Mouse (Mus musculus): ENCODE results near the gene Tiam1. TPM values are rescaled to one million over a fixed set of nuclear protein-coding genes. Genes with fewer than 3 reads are reported as not detected.
"Not testable (repeated sequence)": the region's sequence is repeated elsewhere in the genome, so short reads cannot be mapped to it uniquely, and the experiment has no call there.

Tiam1 gene
- polyA plus RNA-seq, 1 experiment from 2014 or later = 30.8 TPM

DNA sequence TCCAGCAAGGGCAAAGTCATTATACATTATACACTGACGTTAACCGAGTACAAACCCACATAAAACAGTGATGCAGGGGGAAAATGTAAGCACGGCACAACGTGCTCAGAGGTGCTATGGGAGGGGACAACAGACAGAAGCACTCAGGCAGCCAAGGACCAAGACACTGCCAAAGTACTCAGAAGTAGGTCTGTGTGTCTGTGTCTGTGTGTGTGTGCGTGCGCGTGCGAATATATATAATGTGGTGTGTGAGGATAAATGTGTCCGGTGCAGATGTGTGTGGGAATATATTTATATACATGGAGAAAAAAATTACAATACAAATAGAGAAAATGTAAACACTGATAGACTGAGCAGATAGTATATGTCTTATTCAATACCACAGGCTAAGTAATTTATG is 50.6 kb downstream of the Tiam1 start:
- Histone ChIP-seq H3K4me3 (no peak overlapping the region), H3K4me2 (no peak overlapping the region), H3K36me3 (replicated peaks) (no peaks in the 10 kb centered on the region), H3K9ac (no peak overlapping the region), H3K4me1 (peaks cover 12% of the 10 kb centered on the region; the same call in 1 of the 2 replicates), H3K27me3 (replicated peaks) (no peaks in the 10 kb centered on the region), H3K9me3 (no peaks in the 10 kb centered on the region), H3K27ac (no peak overlapping the region)
- WGBS = 89% methylated on average over 9 of the region's 9 CpGs
- no peak for ATAC-seq (replicated peaks)

DNA sequence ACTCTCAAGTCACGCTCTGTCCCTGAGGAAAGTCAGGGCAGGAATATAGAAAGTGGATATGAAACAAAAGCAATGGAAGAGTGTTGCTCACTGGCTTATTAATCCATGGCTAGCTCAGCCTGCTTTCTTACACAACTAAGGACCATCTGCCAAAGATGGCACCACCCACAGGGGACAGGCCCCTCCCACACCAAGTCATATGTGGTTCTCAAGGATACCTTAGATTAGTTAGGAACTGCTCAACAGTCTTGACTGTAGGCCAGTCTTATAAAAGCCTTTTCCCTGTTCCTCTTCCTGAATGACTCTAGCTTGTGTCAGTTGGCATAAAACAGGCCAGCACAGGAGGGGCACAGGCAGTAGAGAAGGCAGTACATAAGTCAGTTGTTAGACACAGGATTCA is 51.7 kb downstream of the Tiam1 start:
- H3K9ac ChIP-seq = no peak overlapping the region
- H3K4me2 ChIP-seq = no peak overlapping the region
- peaks cover 12% of the 10 kb centered on the region; the same call in 1 of the 2 replicates for H3K4me1 ChIP-seq
- ATAC-seq (replicated peaks) = no peak
- H3K4me3 ChIP-seq = no peak overlapping the region
- no peaks in the 10 kb centered on the region for H3K36me3 ChIP-seq (replicated peaks)
- WGBS = 92% methylated on average over 1 of the region's 1 CpGs
- no peak overlapping the region for H3K27ac ChIP-seq
- H3K27me3 ChIP-seq (replicated peaks) = no peaks in the 10 kb centered on the region
- no peaks in the 10 kb centered on the region for H3K9me3 ChIP-seq

DNA sequence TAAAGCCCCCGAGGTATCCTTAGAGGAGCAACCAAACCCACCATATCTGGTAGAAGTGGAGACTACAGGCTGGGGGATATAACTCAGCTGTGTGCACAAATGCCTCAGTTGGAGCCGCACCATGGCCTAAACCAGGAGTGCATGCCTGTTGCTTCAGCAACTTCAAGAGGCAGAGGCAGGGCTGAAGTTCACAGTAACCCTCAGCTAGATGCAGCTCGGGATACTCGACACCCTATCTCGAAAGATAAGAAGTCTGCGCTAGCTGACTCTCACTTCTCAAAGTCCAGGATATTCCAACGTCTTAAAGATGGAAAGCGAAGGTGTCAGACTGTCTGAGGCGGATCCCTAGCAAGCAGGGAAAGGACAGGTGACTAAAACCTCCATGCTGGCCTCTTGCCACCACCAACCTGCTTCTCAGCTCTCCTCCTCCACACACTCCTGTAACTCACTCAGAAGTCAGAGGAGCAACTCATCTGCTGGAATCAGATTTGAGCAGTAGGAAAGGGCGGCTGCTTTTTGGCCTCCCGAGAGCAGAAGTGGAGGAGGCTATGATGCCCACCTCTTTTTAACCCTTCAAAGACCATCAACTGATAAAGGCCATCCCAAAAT is 52.4 kb downstream of the Tiam1 start:
- Histone ChIP-seq H3K9ac (no peak overlapping the region), H3K9me3 (no peaks in the 10 kb centered on the region), H3K4me3 (no peak overlapping the region), H3K4me1 (peaks cover 12% of the 10 kb centered on the region; the same call in 1 of the 2 replicates), H3K4me2 (no peak overlapping the region), H3K36me3 (replicated peaks) (no peaks in the 10 kb centered on the region), H3K27me3 (replicated peaks) (no peaks in the 10 kb centered on the region), H3K27ac (no peak overlapping the region)
- WGBS = 90% methylated on average over 11 of the region's 11 CpGs
- ATAC-seq (replicated peaks) = no peak

DNA sequence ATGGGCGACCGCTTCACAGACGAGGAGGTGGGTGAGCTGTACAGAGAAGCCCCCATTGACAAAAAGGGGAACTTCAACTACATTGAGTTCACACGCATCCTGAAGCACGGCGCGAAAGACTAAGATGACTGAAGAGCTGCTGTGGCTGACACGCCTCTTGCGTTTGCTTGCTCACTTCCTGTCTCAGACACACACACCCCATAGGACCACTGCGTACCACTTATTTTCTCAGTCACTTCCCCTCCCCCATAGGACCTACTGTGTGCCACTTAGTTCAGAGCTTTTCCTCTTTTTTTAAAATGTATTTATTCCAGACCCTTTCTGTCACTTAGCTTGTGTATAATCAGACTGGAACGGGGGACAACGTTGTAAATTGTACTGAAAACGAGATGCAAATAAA is 53.2 kb downstream of the Tiam1 start:
- ATAC-seq (replicated peaks) = no peak
- no peaks in the 10 kb centered on the region for H3K9me3 ChIP-seq
- no peaks in the 10 kb centered on the region for H3K36me3 ChIP-seq (replicated peaks)
- no peak overlapping the region for H3K9ac ChIP-seq
- no peak overlapping the region for H3K4me3 ChIP-seq
- 95% methylated on average over 13 of the region's 13 CpGs for WGBS
- H3K4me2 ChIP-seq = no peak overlapping the region
- peaks cover 8% of the 10 kb centered on the region; the same call in 1 of the 2 replicates for H3K4me1 ChIP-seq
- no peak overlapping the region for H3K27ac ChIP-seq
- H3K27me3 ChIP-seq (replicated peaks) = no peaks in the 10 kb centered on the region

DNA sequence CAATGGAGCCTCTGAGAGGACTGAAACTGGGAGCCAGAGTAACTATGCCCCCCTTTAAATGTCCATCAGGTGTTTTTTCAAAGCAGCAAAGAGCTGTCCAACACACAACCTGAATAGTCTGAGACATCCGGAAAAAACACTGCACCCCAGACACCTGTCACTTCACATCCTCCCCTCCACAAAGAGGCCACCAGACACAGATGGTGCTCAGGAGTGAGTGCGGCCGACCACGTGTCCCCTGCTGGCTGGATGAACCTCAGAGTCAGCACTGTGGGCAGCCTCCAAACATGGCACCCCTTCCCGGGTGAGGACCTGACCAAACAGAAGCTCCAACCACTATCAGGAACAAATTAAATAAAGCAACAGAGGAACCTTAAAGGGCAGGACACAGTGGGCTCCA is 56.3 kb downstream of the Tiam1 start:
- 83% methylated on average over 5 of the region's 5 CpGs for WGBS
- ATAC-seq (replicated peaks) = no peak

DNA sequence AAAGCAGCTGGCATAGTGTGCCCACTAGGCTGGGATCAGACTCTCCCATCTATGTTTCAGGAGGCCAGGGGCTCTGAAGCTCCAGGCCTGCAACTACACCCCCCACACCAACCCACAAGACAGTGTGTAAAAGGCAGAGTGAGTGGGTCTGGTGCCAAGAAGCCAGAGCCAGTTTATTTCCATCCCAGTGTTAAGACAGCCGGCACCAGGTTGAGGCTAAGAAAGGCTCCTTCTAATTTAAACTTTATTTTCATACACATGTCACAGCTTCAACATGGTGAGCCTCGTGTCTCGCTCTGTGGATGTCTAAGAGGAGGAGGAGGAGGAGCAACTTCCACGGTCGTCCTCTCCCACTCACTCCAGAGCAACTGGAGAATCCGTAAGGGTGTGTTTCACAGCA is 57.5 kb downstream of the Tiam1 start:
- Histone ChIP-seq H3K27ac (no peak overlapping the region), H3K4me3 (no peak overlapping the region), H3K27me3 (replicated peaks) (no peaks in the 10 kb centered on the region), H3K36me3 (replicated peaks) (no peaks in the 10 kb centered on the region), H3K4me1 (no peaks in the 10 kb centered on the region; the same call in 1 of the 2 replicates), H3K4me2 (no peak overlapping the region), H3K9ac (no peak overlapping the region), H3K9me3 (no peaks in the 10 kb centered on the region)
- ATAC-seq (replicated peaks) = no peak
- WGBS = 87% methylated on average over 6 of the region's 6 CpGs

More for the DNA sequence above, 56.3 kb downstream of the Tiam1 start:
- no peaks in the 10 kb centered on the region for H3K36me3 ChIP-seq (replicated peaks)
- H3K4me3 ChIP-seq = no peak overlapping the region
- H3K27me3 ChIP-seq (replicated peaks) = no peaks in the 10 kb centered on the region
- no peak overlapping the region for H3K4me2 ChIP-seq
- H3K9me3 ChIP-seq = no peaks in the 10 kb centered on the region
- no peaks in the 10 kb centered on the region; the same call in 1 of the 2 replicates for H3K4me1 ChIP-seq
- no peak overlapping the region for H3K9ac ChIP-seq
- H3K27ac ChIP-seq = no peak overlapping the region

DNA sequence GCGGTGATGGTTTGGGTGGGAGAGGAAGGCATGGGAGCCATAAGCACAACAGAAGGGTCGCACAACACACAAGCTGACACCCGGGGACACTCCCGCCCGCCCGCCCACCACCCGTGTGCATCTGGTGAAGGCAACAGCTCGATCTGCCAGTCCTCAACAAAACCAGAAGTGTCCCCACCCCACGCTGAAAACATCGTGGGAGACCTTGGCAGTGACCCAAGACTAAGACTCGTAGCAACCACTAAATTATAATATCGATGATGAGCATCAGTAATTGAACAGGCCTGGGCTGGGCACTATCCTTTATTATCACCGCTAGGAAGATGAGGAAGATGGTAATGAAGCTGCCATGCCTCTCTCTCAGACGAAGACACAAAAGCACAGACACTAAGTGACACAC is 58.0 kb downstream of the Tiam1 start:
- ATAC-seq (replicated peaks) = no peak
- no peak overlapping the region for H3K4me2 ChIP-seq
- no peaks in the 10 kb centered on the region for H3K36me3 ChIP-seq (replicated peaks)
- H3K4me3 ChIP-seq = no peak overlapping the region
- H3K9ac ChIP-seq = no peak overlapping the region
- H3K9me3 ChIP-seq = no peaks in the 10 kb centered on the region
- no peaks in the 10 kb centered on the region for H3K27me3 ChIP-seq (replicated peaks)
- no peaks in the 10 kb centered on the region; the same call in 1 of the 2 replicates for H3K4me1 ChIP-seq
- no peak overlapping the region for H3K27ac ChIP-seq
- WGBS = 79% methylated on average over 14 of the region's 14 CpGs

DNA sequence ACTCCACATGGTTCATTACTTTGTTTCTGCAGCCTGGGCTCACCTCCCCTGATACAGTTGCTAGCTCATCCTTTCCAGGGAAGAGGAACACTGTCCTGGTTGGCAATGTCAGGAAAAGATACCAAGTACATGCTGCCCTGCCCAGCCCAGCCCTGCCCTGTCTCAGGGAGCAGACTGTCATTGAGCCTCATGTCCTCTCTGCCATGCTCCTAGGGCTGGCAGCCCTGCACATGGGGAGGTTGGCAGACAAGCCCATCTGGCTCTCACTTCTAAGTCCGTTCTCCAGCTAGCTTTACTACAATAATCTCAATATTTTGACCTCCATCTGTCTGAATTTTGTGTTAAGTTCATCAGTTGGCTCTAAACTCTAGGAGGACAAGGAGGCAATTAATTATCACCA is 62.4 kb downstream of the Tiam1 start:
- WGBS = 79% methylated on average over 1 of the region's 1 CpGs
- ATAC-seq (replicated peaks) = no peak
- Histone ChIP-seq H3K4me3 (no peak overlapping the region), H3K27ac (no peak overlapping the region), H3K4me2 (no peak overlapping the region), H3K27me3 (replicated peaks) (no peaks in the 10 kb centered on the region), H3K9me3 (no peaks in the 10 kb centered on the region), H3K36me3 (replicated peaks) (no peaks in the 10 kb centered on the region), H3K4me1 (no peaks in the 10 kb centered on the region; the same call in 1 of the 2 replicates), H3K9ac (no peak overlapping the region)

DNA sequence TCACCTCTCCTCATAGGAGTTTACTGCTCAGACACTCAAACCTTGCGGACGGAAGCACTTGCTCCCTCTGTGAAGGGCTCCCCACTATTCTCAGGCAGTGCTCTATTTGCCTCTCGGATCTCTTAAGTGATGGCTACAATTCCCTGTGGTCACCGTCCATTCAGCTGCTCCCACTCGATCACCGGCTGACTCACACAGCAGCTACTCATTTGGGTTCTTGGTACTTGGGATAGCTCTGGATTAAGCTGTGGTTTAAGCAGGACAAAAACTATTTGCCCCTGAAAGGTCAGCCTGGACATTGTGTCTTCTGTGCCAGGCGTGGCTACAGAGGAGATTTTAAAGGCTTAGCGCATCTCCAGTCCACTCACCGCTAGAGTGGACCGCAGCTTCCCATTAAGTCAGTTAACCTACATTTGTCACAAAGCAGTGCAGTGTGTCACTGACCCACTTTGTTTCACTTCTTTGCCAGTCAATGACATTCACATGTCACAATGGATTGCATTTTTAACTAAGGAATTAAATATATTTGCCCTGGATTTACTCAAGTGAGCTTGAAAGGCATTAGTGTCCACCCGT is 64.7 kb downstream of the Tiam1 start:
- no peak overlapping the region for H3K4me2 ChIP-seq
- H3K27me3 ChIP-seq (replicated peaks) = no peaks in the 10 kb centered on the region
- no peak for ATAC-seq (replicated peaks)
- no peak overlapping the region for H3K4me3 ChIP-seq
- H3K27ac ChIP-seq = no peak overlapping the region
- peaks cover 4% of the 10 kb centered on the region for H3K4me1 ChIP-seq
- no peaks in the 10 kb centered on the region for H3K9me3 ChIP-seq
- no peaks in the 10 kb centered on the region for H3K36me3 ChIP-seq (replicated peaks)
- no peak overlapping the region for H3K9ac ChIP-seq
- WGBS = 50% methylated on average over 11 of the region's 11 CpGs

DNA sequence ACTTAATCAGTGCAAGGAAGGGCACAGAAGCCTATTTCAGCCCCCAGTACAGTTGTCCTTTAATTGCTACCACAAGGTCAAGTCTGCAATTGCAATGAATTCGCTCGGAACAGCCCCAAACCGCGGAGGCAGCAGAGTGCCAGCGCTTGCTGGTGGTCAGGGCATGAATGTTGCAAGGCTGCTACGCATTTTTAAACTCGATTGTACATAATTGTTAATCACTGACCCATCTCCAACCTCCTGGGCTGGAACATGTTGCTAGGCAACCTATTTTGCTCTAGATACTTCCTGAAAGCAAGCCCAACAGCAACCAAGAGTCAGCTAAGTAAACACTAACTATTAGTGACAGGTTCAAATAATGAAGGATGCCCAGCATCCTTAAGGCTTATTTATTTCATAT is 70.1 kb downstream of the Tiam1 start:
- H3K27ac ChIP-seq = 0 out of 2 replicates have a peak overlapping the region, but pooled peaks have one; percentile 23
- H3K9me3 ChIP-seq = no peaks in the 10 kb centered on the region
- no peaks in the 10 kb centered on the region for H3K27me3 ChIP-seq (replicated peaks)
- H3K4me2 ChIP-seq = peak overlapping the region; percentile 34; the same call in 1 of the 2 replicates
- no peaks in the 10 kb centered on the region for H3K36me3 ChIP-seq (replicated peaks)
- no peak overlapping the region for H3K9ac ChIP-seq
- peaks cover 36% of the 10 kb centered on the region for H3K4me1 ChIP-seq
- ATAC-seq (replicated peaks) = peak; percentile 15; the same call in 1 of the 2 replicates
- no peak overlapping the region for H3K4me3 ChIP-seq
- WGBS = 15% methylated on average over 7 of the region's 7 CpGs

DNA sequence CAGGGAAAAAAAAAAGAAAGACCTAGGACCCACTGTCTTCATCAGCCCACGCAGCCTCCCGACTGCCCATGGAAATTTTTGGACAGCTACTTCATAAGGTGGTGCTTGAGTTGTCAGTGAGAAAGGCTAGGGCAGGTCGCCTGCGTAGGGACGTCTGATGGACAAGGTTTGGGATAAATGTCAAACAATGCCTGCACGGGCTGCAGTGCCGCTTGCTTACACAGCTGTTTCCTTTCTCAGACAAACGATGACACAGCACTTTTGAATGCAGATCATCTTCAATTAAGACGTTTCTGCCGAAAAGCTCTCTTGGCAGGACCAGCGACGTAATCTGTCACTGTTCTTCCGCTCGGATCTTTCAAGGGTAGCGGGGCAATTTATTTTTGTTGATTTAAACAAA is 70.9 kb downstream of the Tiam1 start:
- Histone ChIP-seq H3K4me2 (peak overlapping the region; percentile 34), H3K27me3 (replicated peaks) (no peaks in the 10 kb centered on the region), H3K4me1 (peaks cover 36% of the 10 kb centered on the region), H3K36me3 (replicated peaks) (no peaks in the 10 kb centered on the region), H3K9me3 (no peaks in the 10 kb centered on the region), H3K27ac (peak overlapping the region; percentile 23; the same call in 1 of the 2 replicates), H3K4me3 (no peak overlapping the region), H3K9ac (no peak overlapping the region; the same call in 1 of the 2 replicates)
- ATAC-seq (replicated peaks) = no peak; the same call in 1 of the 2 replicates
- 7% methylated on average over 15 of the region's 15 CpGs for WGBS

DNA sequence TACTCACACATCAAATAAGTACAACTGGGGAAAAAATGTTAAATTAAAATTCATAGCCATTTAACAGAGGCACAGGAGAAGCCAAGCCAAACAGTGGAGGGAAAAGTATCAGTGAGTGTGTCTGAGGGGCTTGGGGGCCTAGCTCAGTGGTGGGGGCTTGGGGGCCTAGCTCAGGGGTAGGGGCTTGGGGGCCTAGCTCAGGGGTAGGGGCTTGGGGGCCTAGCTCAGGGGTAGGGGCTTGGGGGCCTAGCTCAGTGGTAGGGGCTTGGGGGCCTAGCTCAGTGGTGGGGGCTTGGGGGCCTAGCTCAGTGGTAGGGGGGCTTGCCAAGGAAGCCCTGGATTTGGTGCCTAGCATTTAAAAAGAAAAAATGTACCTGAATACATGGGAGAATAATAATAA is 72.4 kb downstream of the Tiam1 start:
- not testable (repeated sequence) for H3K9me3 ChIP-seq; H3K4me2 ChIP-seq; H3K27ac ChIP-seq; H3K36me3 ChIP-seq (replicated peaks); H3K9ac ChIP-seq; H3K27me3 ChIP-seq (replicated peaks); H3K4me3 ChIP-seq
- peaks cover 36% of the 10 kb centered on the region for H3K4me1 ChIP-seq
- peak; percentile 82 for ATAC-seq (replicated peaks)

DNA sequence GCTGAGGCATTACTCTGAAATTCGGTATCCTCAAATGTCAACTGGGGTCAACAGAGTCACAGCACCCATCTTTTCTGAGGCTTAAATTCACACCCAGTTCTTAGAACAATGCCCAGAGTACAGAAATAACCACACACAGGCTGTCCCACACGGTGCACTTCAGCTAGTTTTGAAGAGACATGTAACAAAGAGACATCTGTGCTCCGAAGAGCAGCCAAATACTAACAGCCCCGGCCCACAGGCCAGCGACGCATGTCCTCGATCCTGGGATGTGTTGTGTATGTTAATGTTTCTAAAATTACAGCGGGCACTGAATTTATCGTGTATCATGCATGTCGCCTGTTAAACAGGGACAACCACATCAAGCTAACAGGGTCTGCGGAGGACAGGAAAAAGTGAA is 73.5 kb downstream of the Tiam1 start:
- no peaks in the 10 kb centered on the region for H3K36me3 ChIP-seq (replicated peaks)
- ATAC-seq (replicated peaks) = no peak
- H3K27me3 ChIP-seq (replicated peaks) = no peaks in the 10 kb centered on the region
- 82% methylated on average over 11 of the region's 11 CpGs for WGBS
- no peak overlapping the region for H3K27ac ChIP-seq
- no peak overlapping the region for H3K4me2 ChIP-seq
- H3K4me3 ChIP-seq = no peak overlapping the region
- no peak overlapping the region for H3K9ac ChIP-seq
- peaks cover 36% of the 10 kb centered on the region for H3K4me1 ChIP-seq
- no peaks in the 10 kb centered on the region for H3K9me3 ChIP-seq
